Mouse (Mus musculus): ENCODE measurements around the gene Lmo4.

- no peak for TF ChIP-seq POLR2A (IDR thresholded peaks at IDR 0.05; ENCODE audit: extremely low read depth, insufficient read depth, low read length)
- no peak for TF ChIP-seq CTCF (IDR thresholded peaks at IDR 0.05; ENCODE audit: extremely low read depth, insufficient read depth, low read length)
These were observed 19.5 kb downstream of the Lmo4 start for GRCm38 (mm10) chr3:144185327-144186152.
